Mouse (Mus musculus): ENCODE results near the gene Smarcd2. TPM values are rescaled to one million over a fixed set of nuclear protein-coding genes. Genes with fewer than 3 reads are reported as not detected.

Gene Smarcd2
- polyA plus RNA-seq, 1 experiment from 2014 or later = 110 TPM

DNA sequence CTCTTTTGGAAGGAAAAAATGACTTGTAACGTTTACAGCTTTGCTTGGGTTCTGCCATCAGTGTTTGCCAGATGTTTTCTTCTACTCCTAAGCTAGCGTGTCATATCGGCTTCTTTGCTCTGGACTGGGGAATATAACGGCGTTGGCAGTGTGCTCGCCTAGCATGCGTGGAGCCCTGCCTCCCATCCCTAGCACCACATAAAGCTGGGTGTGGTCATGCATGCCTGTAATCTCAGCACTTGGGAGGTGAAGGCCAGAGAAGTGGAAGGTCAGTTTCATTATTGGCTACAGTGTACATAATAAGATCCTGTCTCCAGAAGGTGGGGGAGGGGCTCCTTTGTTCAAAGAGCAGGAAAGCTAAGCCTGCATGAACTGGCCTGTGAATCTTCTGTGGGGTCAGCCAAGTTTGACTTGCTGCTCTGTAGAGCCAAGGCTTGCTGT is 2.2 kb upstream of the Smarcd2 start:
- H3K4me2 ChIP-seq = no peak overlapping the region
- H3K4me3 ChIP-seq = no peak overlapping the region
- 43% methylated on average over 7 of the region's 7 CpGs for WGBS
- peaks cover 51% of the 10 kb centered on the region for H3K4me1 ChIP-seq
- ATAC-seq (ENCODE audit: insufficient number of reproducible peaks, low FRiP score, low TSS enrichment, low read depth) = 0 out of 2 replicates have a peak, but pooled peaks have one; percentile 30
- peak overlapping the region; percentile 97 for H3K27ac ChIP-seq
- H3K9me3 ChIP-seq = no peaks in the 10 kb centered on the region
- 0 out of 2 replicates have a peak, but pooled peaks cover 4% of the 10 kb centered on the region for H3K36me3 ChIP-seq
- H3K9ac ChIP-seq = no peak overlapping the region
- no peaks in the 10 kb centered on the region for H3K27me3 ChIP-seq

DNA sequence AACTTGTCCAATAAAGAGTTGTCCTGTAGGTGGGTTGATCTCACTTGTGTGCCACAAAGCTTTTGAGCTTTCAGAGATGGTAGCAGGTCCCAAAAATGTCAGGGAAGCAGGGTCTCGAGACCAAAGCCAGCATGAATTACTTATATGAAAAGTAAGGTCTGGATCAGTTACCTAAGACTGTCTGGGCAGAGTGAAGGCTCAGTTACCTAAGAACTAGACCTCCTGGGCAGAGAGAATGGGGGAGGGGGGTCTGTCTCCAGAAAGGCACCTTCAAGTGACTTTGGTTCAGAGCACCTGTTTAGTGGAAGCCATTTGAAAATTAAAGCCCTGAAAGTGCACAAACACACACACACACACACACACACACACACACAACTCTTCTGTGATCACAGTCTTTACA is 1.6 kb upstream of the Smarcd2 start:
- Histone ChIP-seq H3K4me2 (no peak overlapping the region), H3K9ac (no peak overlapping the region), H3K9me3 (no peaks in the 10 kb centered on the region), H3K27me3 (no peaks in the 10 kb centered on the region), H3K36me3 (0 out of 2 replicates have a peak, but pooled peaks cover 4% of the 10 kb centered on the region), H3K27ac (peak overlapping the region; percentile 97), H3K4me3 (no peak overlapping the region), H3K4me1 (peaks cover 55% of the 10 kb centered on the region)
- ATAC-seq (ENCODE audit: insufficient number of reproducible peaks, low FRiP score, low TSS enrichment, low read depth) = no peak
- 79% methylated on average over 1 of the region's 1 CpGs for WGBS

- Histone ChIP-seq H3K27ac (peak overlapping the region; percentile 97), H3K27me3 (no peaks in the 10 kb centered on the region), H3K4me1 (peaks cover 60% of the 10 kb centered on the region), H3K36me3 (0 out of 2 replicates have a peak, but pooled peaks cover 4% of the 10 kb centered on the region), H3K9me3 (no peaks in the 10 kb centered on the region), H3K9ac (no peak overlapping the region), H3K4me3 (no peak overlapping the region), H3K4me2 (peak overlapping the region; percentile 72; the same call in 1 of the 2 replicates)
- WGBS = 90% methylated on average over 6 of the region's 6 CpGs
- ATAC-seq (ENCODE audit: insufficient number of reproducible peaks, low FRiP score, low TSS enrichment, low read depth) = no peak
Observed at GRCm38 (mm10) chr11:106273811-106274210, 1.0 kb upstream of the Smarcd2 start.

- Histone ChIP-seq H3K4me3 (peak overlapping the region; percentile 99), H3K27me3 (no peaks in the 10 kb centered on the region), H3K4me2 (peak overlapping the region; percentile 72), H3K27ac (peak overlapping the region; percentile 97), H3K9me3 (no peaks in the 10 kb centered on the region), H3K9ac (no peak overlapping the region), H3K4me1 (peaks cover 65% of the 10 kb centered on the region), H3K36me3 (0 out of 2 replicates have a peak, but pooled peaks cover 4% of the 10 kb centered on the region)
- WGBS = 9% methylated on average over 16 of the region's 16 CpGs
- no peak for ATAC-seq (ENCODE audit: insufficient number of reproducible peaks, low FRiP score, low TSS enrichment, low read depth)
Observed at GRCm38 (mm10) chr11:106273311-106273684, 526 bp upstream of the Smarcd2 start.

GRCm38 (mm10) chr11:106271794-106272643 is 753 bp downstream of the Smarcd2 start:
- no peak for ATAC-seq (ENCODE audit: insufficient number of reproducible peaks, low FRiP score, low TSS enrichment, low read depth)
- WGBS = under 1% methylated on average over 41 of the region's 41 CpGs

GRCm38 (mm10) chr11:106271131-106271793 is 1.5 kb downstream of the Smarcd2 start:
- Histone ChIP-seq H3K4me2 (peak overlapping the region; percentile 72), H3K27ac (peak overlapping the region; percentile 97), H3K36me3 (peaks cover 16% of the 10 kb centered on the region), H3K4me3 (peak overlapping the region; percentile 99), H3K9ac (peak overlapping the region; percentile 99; the same call in 1 of the 2 replicates), H3K4me1 (peaks cover 75% of the 10 kb centered on the region), H3K9me3 (no peaks in the 10 kb centered on the region), H3K27me3 (no peaks in the 10 kb centered on the region)
- 25% methylated on average over 5 of the region's 5 CpGs for WGBS
- no peak for ATAC-seq (ENCODE audit: insufficient number of reproducible peaks, low FRiP score, low TSS enrichment, low read depth)

More at GRCm38 (mm10) chr11:106271794-106272643, 753 bp downstream of the Smarcd2 start:
- Histone ChIP-seq H3K4me1 (peaks cover 78% of the 10 kb centered on the region), H3K27ac (peak overlapping the region; percentile 97), H3K9ac (peak overlapping the region; percentile 99), H3K4me3 (peak overlapping the region; percentile 99), H3K27me3 (no peaks in the 10 kb centered on the region), H3K36me3 (peaks cover 8% of the 10 kb centered on the region), H3K4me2 (peak overlapping the region; percentile 72), H3K9me3 (no peaks in the 10 kb centered on the region)

DNA sequence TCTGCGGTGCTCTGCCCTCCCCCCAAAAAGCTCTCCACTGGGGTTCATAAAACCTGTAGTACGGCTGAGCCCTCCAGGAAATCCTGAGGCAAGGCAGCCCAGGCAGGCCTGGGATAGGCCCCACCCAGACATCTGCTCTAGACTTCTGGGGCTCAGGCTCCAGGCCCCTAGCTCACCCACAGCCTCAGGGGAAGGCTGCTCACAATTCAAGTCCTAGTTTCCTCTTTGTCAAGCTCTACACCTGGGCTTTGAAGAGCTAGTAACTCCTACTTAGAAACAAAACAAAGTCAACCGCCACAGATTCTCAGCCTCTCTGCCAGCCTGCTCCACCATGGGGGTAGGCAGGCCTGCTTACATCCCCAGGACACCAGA is 3.7 kb downstream of the Smarcd2 start:
- no peaks in the 10 kb centered on the region for H3K27me3 ChIP-seq
- H3K9ac ChIP-seq = no peak overlapping the region
- no peaks in the 10 kb centered on the region for H3K9me3 ChIP-seq
- no peak for ATAC-seq (ENCODE audit: insufficient number of reproducible peaks, low FRiP score, low TSS enrichment, low read depth)
- H3K4me1 ChIP-seq = peaks cover 54% of the 10 kb centered on the region
- H3K4me2 ChIP-seq = peak overlapping the region; percentile 44
- peak overlapping the region; percentile 26 for H3K4me3 ChIP-seq
- H3K36me3 ChIP-seq = peaks cover 38% of the 10 kb centered on the region
- H3K27ac ChIP-seq = peak overlapping the region; percentile 90
- WGBS = 16% methylated on average over 3 of the region's 3 CpGs

DNA sequence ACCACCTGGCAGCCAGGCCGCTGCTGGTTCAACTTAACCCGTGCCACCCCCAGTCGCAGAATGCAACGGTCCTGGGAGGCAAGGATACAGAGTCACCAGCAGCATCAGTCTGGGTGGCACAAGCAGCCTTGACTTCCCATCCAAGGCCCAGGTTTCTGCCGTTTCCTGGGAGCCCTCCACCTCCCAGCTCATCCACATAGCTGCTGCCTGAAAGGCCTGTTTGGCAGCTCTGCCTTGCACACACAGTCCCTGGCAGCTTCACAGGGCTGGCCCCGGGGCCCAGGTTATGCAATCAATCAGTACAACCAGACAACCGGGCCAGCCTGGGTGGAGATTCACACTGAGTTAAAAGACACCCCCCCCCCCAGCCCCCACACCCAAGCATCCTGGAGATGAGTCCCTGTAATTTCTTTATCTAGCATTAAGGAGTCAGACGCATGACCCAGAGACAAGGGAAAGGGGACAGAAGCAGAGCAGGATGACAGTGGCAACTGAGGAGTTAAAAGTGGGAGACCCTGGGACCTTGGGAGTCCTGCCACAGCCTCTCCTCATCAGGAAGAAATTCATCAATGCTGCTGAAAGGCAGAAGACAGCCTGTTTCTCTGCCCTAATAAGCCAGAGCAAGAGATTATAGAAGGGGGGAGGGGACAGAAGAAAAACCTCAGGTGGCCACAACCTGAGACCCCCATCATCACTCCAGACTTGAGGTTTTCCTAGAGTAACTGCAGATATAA is 4.3 kb downstream of the Smarcd2 start:
- Histone ChIP-seq H3K27ac (peak overlapping the region; percentile 90), H3K9me3 (no peaks in the 10 kb centered on the region), H3K4me1 (peaks cover 49% of the 10 kb centered on the region), H3K4me2 (peak overlapping the region; percentile 44), H3K27me3 (no peaks in the 10 kb centered on the region), H3K4me3 (peak overlapping the region; percentile 26), H3K9ac (0 out of 2 replicates have a peak overlapping the region, but pooled peaks have one; percentile 14), H3K36me3 (peaks cover 44% of the 10 kb centered on the region)
- no peak for ATAC-seq (ENCODE audit: insufficient number of reproducible peaks, low FRiP score, low TSS enrichment, low read depth)
- WGBS = 10% methylated on average over 8 of the region's 8 CpGs

DNA sequence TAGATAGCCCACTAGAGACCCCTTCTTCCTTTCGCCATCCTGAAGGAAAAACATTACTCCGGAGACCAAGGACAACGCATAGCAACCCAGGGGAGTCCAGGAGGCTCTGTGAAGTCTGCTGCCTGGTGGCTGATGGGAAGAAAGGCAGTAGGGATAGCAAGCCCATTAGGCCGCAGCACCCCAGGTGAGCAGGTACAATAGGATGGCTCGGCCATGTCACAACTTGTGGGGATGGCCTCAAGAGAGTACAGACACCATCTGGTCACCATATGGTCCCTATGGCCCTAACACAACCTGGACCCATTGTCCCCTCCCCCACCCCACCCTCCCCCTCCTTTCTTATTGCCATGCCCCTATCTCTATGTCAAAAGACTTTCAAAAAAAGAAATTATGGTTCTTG is 4.9 kb downstream of the Smarcd2 start:
- Histone ChIP-seq H3K27ac (peak overlapping the region; percentile 90), H3K9me3 (no peaks in the 10 kb centered on the region), H3K9ac (no peak overlapping the region), H3K4me1 (peaks cover 46% of the 10 kb centered on the region), H3K27me3 (no peaks in the 10 kb centered on the region), H3K4me2 (peak overlapping the region; percentile 44), H3K4me3 (peak overlapping the region; percentile 26), H3K36me3 (peaks cover 50% of the 10 kb centered on the region)
- 31% methylated on average over 5 of the region's 5 CpGs for WGBS
- ATAC-seq (ENCODE audit: insufficient number of reproducible peaks, low FRiP score, low TSS enrichment, low read depth) = no peak

- H3K27ac ChIP-seq = peak overlapping the region; percentile 90
- H3K9me3 ChIP-seq = no peaks in the 10 kb centered on the region
- no peaks in the 10 kb centered on the region for H3K27me3 ChIP-seq
- ATAC-seq (ENCODE audit: insufficient number of reproducible peaks, low FRiP score, low TSS enrichment, low read depth) = no peak
- peak overlapping the region; percentile 44 for H3K4me2 ChIP-seq
- peak overlapping the region; percentile 26 for H3K4me3 ChIP-seq
- H3K9ac ChIP-seq = no peak overlapping the region
- peaks cover 46% of the 10 kb centered on the region for H3K4me1 ChIP-seq
- WGBS = 43% methylated on average over 15 of the region's 15 CpGs
- H3K36me3 ChIP-seq = peaks cover 55% of the 10 kb centered on the region
Observed at GRCm38 (mm10) chr11:106267311-106267852, 5.4 kb downstream of the Smarcd2 start.

GRCm38 (mm10) chr11:106266431-106266830 is 6.3 kb downstream of the Smarcd2 start:
- Histone ChIP-seq H3K9ac (no peak overlapping the region), H3K9me3 (no peaks in the 10 kb centered on the region), H3K4me3 (peak overlapping the region; percentile 26; the same call in 1 of the 2 replicates), H3K4me2 (peak overlapping the region; percentile 44), H3K4me1 (peaks cover 43% of the 10 kb centered on the region), H3K27me3 (no peaks in the 10 kb centered on the region), H3K36me3 (peaks cover 64% of the 10 kb centered on the region), H3K27ac (peak overlapping the region; percentile 90; the same call in 1 of the 2 replicates)
- no peak for ATAC-seq (ENCODE audit: insufficient number of reproducible peaks, low FRiP score, low TSS enrichment, low read depth)
- WGBS = 84% methylated on average over 10 of the region's 10 CpGs

All from limb, embryonic 15.5 days (tissue).